Mouse (Mus musculus) layer of hippocampus, adult 11-12 months (tissue): Measurements from ENCODE around the gene Apol6.
"Not testable (repeated sequence)": the region's sequence is repeated elsewhere in the genome, so short reads cannot be mapped to it uniquely, and the experiment has no call there.

Experiments
- DNase-seq: peaks from one replicate; pipeline ENCODE4 v3.0.0; 2022; ENCODE audit warnings: low spot score

Gene Apol6

GRCm38 (mm10) chr15:77031271-77031670 lies 13.3 kb upstream of the Apol6 start:
- DNase-seq, result no peak

DNA sequence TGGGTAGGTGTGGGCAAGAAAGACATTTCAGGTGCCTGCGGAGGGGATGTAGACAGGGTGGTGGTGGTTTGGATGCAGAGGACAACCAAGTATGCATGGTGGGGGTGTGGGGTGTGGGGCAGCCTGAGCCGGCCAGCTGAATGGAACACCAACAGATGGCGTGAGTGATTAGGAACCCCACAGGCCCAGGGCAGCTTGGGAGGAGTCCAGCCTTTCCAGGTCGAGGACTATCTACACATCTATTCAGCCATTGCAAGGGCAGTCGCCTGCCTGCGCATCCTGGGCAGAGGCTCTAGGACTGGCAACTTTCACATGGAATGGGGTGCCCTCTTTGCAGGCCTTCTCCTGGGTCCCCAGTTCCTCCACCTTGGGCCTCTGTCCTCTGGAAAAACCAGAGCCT lies 10.0 kb upstream of the Apol6 start:
- DNase-seq, result no peak

DNA sequence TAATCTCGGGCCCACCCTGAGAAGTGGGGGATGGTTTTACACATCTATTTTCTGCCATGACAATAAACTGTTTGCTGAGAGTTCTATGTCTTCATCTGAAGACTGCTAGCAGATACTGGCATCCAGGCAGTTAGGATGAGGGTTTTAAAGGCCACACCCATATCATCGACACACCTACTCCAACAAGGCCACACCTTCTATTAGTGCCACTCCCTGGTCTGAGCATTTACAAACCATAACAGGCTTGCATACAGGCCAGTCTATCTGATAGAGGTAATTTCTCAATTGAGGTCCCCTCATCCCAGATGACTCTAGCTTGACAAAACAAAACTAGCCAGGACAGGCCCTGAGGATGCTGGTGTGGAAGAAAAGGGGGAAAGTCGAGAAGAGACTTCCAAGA lies 8.9 kb upstream of the Apol6 start:
- DNase-seq, result no peak

DNA sequence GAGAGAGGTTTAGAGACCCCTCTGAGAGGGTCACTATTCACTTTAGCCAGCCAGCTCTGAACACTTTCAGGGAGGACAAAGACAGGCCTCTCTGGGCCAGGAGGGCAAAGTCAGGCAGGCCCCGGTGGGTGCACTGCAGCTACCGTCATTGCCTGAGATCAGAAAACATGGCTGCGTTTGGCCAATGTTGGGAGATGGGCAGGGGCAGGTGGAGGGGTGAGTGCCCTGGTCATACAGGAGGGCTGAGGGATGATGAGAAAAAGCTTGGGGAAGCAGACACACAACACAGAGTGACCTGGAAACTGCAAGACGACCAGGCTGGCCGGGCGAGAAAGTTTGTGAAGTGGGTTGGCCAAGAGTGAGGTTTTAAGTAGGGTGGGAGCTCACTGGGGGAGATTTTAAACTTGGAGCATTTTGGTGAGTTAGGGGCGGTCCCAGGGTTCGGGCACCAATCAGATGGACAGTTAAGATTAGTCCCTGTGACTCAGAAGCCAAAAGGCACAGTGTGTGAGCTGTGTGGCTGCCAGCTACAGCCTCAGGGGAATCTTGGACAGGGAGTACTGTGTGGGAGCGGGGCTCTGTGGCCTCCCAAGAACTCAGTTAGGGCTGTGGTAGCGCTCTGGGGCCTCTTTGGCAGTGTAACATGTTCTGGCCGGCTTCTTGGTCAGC lies 8.1 kb upstream of the Apol6 start:
- DNase-seq, result no peak

DNA sequence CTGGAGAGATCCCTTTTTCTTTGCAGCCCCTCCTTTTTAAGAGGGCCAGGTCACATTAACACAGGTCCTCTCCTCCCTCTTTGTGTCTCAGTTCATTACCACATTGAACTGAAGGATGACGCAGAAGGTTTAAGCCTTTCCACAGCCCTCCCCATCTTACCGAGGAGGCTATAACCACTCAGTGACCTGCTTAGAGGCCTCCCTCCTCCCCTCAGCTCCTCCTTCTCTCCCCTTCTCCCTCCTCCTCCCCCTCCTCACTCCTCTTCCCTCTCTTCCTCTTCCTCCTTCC lies 7.6 kb upstream of the Apol6 start:
- no peak for DNase-seq

DNA sequence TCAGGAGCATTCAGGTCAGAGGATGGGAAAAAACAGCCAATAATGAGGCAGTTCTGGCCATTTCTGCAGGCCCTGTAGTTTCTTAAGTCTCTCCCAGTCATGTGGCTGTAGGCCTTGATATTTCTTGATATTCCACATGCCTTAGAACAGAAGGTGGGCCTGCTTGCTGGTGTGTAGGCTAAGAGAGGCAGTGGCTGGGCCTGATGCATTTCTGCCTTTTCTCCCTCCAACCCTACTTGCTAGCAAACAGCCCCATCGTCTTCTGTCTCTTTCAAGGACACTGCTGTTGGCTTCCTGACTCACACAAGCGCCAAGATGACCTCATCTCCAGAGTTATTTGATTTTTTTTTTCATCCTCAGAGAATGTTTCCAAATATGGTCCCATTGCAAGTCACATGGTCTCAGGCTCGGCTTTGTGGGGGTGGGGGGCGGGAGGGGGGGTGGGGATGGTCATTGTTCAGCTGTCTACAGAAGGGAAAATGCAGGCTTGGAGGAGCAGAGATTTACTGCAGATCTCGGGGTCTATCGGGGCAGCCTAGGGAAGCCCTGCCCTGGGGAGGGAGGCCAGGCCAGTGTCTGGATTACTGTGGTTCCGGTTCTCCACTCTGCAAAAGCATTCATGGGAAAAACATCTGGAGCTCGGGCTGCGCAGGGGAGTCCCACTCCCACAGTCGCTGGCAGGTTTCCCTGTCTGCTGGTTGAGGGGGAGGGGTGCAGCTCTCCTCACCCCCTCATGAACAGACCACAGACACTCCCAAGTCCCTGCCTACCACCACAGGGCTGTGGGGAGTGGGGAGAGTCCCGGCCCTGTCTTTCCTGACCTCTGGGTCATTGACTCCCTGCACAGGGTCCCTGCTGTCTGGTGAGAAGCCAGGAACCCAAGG lies 7.0 kb upstream of the Apol6 start:
- DNase-seq, result no peak

GRCm38 (mm10) chr15:77039211-77039700 lies 5.3 kb upstream of the Apol6 start:
- DNase-seq, result no peak

- DNase-seq, result no peak
Measured at GRCm38 (mm10) chr15:77040784-77041183, 3.7 kb upstream of the Apol6 start.

DNA sequence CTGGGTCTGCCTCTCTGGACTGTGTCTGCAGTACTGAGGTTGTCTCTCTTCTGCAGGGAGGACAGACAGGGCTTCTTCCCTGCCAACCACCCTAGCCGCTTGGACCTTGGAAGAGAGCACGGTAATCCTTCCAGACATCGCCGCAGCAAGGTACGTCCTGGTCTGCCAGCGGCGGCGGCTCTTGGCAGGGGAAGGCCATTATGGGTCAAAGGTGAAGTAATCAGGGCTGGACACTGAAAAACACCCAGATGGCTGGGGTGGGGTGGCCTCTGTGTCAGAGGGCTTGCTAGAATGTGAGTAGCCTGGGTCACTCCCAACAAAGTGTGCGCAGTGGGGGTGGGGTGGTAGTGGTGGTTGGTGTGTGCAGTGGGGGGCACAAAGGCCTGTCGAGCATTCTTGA lies 1.1 kb downstream of the Apol6 start:
- no peak for DNase-seq

- no peak for DNase-seq
Measured at GRCm38 (mm10) chr15:77050570-77050969, 6.0 kb downstream of the Apol6 start, which contains the start of gene Mb. Gene Mb (minus strand): TSS chr15:77050670.

- DNase-seq, result no peak
Measured at GRCm38 (mm10) chr15:77052176-77052575, 7.6 kb downstream of the Apol6 start.

DNA sequence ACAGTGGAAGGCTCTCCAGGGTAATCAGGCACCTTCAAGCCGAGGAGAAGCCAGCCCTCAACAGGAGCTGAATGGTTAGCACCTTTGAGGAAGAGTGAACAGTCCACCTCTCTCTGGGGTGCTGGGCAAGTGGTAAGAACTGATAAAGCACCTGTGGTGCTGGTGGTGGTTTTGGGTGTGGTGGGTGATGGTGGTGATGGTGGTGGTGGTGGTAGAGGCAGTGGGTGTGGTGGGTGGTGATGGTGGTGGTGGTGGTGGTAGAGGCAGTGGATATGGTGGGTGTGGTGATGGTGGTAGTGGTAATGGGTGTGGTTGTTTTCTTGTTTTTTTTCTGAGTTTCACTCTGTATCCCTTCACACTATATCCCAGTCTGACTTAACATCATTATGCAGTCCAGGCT lies 8.5 kb downstream of the Apol6 start:
- DNase-seq, result no peak

GRCm38 (mm10) chr15:77054611-77055175 lies 10.2 kb downstream of the Apol6 start:
- no peak for DNase-seq

DNA sequence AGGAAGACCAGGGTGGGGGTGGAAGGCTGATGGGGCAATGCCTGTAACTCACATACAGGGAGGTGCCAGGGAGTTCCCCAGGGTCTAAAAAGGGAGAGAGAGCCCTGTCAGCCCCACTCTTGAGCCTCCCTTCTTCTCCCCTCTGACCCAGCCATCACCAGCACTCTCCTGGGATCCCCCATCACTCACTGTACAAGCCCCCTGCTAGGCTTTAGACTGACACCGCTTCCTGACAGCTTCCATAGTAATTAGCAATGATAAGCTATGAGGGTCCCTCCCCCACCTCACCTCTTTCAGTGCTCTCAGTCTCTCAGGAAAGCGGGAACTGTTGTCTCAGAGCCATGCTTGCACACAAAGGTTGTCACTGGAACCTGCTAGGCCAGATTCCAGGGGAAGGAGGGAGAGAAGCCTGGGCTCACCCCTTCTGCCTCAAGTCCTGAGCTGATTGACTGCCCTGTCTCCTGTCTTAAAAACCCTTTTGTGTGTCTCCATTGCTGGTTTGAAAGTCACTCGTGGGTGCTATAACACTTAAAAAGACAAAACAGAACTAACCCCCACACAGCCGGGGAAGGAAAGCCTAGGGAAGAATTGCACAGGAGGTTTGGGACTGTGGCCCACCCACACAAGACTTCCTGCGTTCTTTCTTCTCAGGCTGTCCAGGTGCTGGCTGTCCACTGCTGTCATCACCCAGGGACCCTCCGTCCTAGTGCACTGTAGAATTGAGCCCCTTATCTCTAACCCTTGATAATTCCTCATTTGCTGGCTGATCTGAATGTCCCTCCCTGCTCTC lies 11.7 kb downstream of the Apol6 start:
- DNase-seq, result no peak

DNA sequence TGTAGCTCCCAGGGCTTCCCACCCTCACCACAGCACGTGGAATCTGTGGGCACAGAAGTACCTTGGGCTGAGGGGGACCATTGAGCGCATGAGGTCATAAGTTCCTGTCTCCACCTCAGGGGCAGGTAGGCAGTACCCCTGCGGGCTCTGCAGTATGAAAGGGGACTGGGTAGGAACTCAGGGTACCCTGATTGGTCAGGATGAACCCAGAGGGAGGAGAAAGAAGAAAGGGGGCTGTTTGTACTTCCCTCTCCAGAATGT lies 12.2 kb downstream of the Apol6 start:
- no peak for DNase-seq

GRCm38 (mm10) chr15:77058566-77058965 lies 14.0 kb downstream of the Apol6 start:
- DNase-seq, result no peak

DNA sequence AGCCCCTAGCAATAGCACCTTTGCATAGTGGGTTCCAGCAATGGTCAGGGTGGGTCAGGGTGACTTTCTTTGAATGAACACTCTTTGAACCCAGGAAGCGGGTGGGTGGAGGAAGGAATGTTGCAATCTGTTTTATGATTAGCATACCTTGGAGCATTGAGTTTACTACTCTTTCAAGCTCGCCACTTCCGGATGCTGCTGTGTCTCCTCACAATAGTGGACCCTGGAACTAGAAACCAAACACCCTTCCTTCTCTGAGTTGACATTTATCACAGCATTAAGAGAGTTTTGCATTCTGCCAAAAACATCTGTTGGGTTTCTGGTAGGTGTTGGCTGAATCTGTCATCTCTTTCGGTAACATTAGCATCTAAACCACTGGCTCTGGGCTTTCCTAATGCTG lies 14.9 kb downstream of the Apol6 start:
- not testable (repeated sequence) for DNase-seq

- DNase-seq, result no peak
Measured at GRCm38 (mm10) chr15:77062746-77063145, 18.2 kb downstream of the Apol6 start.

DNA sequence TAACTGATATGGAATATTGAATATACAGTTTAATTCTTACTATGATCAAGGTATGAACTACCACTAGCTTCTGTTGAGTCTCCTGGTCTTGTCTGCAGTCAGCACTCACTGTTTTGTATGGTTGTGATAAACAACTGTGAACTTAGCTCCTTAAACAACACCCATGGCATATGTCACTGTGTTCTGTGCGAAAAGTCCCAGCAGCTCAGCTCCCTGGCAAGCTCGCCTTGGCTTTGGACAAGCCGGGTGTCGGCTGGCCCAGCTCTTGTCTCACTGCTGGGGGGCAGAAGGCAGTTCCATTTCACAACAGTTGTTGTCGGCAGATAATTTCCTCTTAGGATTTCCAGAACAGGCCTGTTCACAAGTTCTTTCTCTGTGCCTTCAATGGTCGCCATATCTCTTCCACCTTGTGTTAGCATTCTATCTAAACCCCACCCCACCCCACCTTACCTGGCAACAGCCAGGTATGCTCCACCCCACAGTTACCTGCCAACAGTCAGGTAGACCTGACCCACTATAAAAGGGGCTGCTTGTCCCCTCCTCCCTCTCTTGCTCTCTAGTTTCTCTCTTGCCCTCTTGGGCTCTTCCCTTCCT lies 20.8 kb downstream of the Apol6 start:
- DNase-seq, result no peak

DNA sequence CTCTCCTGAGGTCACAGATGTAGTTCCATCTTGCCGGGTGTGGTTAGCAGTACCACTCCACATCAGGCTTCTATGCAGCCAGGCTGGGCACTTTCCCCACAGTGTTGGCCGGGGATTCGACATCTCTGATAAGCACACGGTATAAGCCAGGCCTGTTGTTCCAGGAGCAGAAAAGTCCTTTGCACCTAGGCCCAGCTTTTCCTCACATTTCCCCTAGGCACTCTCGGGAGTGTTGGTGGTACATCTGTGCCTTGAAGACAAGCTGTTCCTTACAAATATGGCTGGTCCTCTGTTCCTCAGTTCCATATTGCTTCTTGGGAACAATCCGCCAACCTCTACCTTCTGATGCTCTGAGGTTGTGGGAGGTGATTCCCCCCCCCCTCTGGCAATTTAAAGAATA lies 21.7 kb downstream of the Apol6 start:
- DNase-seq, result peak; percentile 38

- DNase-seq, result peak; percentile 56
Measured at GRCm38 (mm10) chr15:77068439-77068861, 23.9 kb downstream of the Apol6 start.

- DNase-seq, result peak; percentile 52
Measured at GRCm38 (mm10) chr15:77069019-77069418, 24.5 kb downstream of the Apol6 start.
